Mouse (Mus musculus): ENCODE results near the gene Sorcs1. TPM values are rescaled to one million over a fixed set of nuclear protein-coding genes. Genes with fewer than 3 reads are reported as not detected.

Gene Sorcs1
- total and polyA plus RNA-seq, 3 experiments = 0.10 to 0.18 (median 0.14) TPM

DNA sequence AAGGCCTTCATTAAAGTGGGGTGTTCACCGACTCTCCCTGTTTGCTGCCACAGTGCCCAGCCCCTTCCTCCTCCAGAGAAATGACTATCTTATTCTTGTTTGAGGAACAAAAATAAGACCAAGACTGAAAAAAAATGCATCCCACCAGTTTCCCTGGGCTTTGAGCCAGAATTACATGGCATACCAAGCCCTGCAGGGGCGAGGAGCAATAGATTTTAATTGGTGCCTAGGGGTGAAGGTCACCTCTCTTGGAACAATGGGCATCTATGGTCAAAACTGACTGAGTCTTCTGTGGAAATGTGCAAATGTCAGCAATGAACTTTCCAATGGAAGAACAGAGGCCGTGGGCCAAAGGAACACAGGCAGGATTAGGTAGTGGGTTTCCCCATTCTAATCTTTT lies 312.0 kb downstream of the Sorcs1 start:
- no peak for DNase-seq
- Histone ChIP-seq H3K4me3 (no peak overlapping the region), H3K27ac (no peak overlapping the region), H3K36me3 (ENCODE audit: control insufficient read depth, insufficient read depth, low read length) (no peaks in the 10 kb centered on the region), H3K4me1 (ENCODE audit: control insufficient read depth, insufficient read depth, low read length) (no peaks in the 10 kb centered on the region; the same call in 1 of the 2 replicates), H3K79me2 (replicated peaks; ENCODE audit: control insufficient read depth, insufficient read depth, low read length) (no peaks in the 10 kb centered on the region), H3K27me3 (ENCODE audit: control insufficient read depth, insufficient read depth, low read length) (no peaks in the 10 kb centered on the region), H3K9ac (ENCODE audit: low read depth, low read length) (no peak overlapping the region)
- TF ChIP-seq EP300 (IDR thresholded peaks at IDR 0.05; ENCODE audit: insufficient read depth, low read depth, low read length) (no peak), POLR2A (IDR thresholded peaks at IDR 0.05; ENCODE audit: insufficient read depth, low read depth, low read length) (no peak), CTCF (IDR thresholded peaks at IDR 0.05) (no peak)
- intact Hi-C loops (cut with DNase I) = no loop called here
- 76% methylated on average over 3 of the region's 3 CpGs for WGBS

DNA sequence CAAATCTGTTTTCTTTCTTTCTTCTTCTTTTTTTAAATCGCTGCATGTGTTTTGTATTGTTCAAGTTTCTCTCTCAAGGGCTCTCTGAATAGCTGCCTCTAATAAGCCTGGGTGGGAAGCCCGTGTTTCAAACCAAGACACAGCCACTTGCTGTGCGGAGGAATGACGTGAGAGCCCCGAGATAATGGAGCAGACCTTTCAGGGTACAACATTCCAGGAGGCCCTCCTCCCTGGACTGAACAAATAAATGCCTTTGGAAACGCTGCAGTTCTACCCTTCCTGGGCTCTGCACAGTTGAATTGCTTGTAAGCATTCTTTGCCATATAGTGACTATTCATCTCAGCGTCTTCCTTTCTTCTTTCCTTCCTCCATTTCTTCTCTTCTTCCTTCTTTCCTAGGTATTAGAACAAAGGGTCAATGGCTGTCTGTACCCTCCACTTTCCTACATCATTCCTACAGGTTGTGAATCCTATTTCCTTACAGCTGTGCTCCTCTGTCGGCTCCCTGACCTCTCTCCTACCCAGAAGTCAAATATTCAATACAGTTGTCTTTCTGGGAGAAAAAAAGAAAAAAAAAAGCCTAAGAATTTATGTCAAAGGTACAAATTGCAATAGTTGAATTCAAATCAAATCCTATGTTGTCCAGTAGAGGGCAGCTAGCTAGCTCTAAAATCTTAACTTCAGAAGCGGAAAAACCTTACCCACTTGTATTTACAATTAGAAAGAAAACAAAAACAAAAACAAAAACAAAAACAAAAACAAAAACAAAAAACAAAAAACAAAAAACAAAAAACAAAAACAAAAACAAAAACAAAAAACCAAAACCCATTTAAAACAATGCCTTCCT lies 315.6 kb downstream of the Sorcs1 start:
- TF ChIP-seq CTCF (IDR thresholded peaks at IDR 0.05) (peak; percentile 45), POLR2A (IDR thresholded peaks at IDR 0.05; ENCODE audit: insufficient read depth, low read depth, low read length) (no peak), EP300 (IDR thresholded peaks at IDR 0.05; ENCODE audit: insufficient read depth, low read depth, low read length) (no peak)
- intact Hi-C loops (cut with DNase I) = no loop called here
- Histone ChIP-seq H3K27me3 (ENCODE audit: control insufficient read depth, insufficient read depth, low read length) (no peaks in the 10 kb centered on the region), H3K4me3 (no peak overlapping the region), H3K4me1 (ENCODE audit: control insufficient read depth, insufficient read depth, low read length) (no peaks in the 10 kb centered on the region; the same call in 1 of the 2 replicates), H3K9ac (ENCODE audit: low read depth, low read length) (no peak overlapping the region), H3K36me3 (ENCODE audit: control insufficient read depth, insufficient read depth, low read length) (no peaks in the 10 kb centered on the region), H3K79me2 (replicated peaks; ENCODE audit: control insufficient read depth, insufficient read depth, low read length) (no peaks in the 10 kb centered on the region), H3K27ac (no peak overlapping the region)
- 22% methylated on average over 9 of the region's 9 CpGs for WGBS
- no peak for DNase-seq

DNA sequence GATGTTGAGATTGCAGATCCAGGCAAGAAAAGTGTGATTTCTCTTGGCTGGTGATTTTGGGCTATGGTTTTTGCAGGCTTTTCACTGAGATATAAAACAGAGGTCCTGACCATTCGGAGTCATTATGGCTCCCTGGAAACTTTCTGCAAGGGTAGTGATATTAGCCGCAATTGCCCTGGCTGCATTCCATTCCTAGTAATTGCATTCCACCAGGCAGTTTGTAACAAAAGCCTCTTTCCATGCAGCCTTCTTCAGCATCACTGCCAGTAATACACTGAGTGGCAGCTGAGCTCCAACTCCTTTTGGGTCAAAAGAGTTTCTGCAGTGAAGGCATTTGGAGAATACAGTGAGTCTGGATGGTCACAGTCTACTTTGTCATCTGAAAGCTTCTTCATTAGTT lies 319.9 kb downstream of the Sorcs1 start:
- DNase-seq = no peak
- no peak overlapping the region for H3K4me3 ChIP-seq
- intact Hi-C loops (cut with DNase I) = no loop called here
- H3K36me3 ChIP-seq (ENCODE audit: control insufficient read depth, insufficient read depth, low read length) = no peaks in the 10 kb centered on the region
- 35% methylated on average over 2 of the region's 2 CpGs for WGBS
- TF ChIP-seq POLR2A (IDR thresholded peaks at IDR 0.05; ENCODE audit: insufficient read depth, low read depth, low read length) = no peak
- TF ChIP-seq CTCF (IDR thresholded peaks at IDR 0.05) = no peak
- no peak for TF ChIP-seq EP300 (IDR thresholded peaks at IDR 0.05; ENCODE audit: insufficient read depth, low read depth, low read length)
- H3K27me3 ChIP-seq (ENCODE audit: control insufficient read depth, insufficient read depth, low read length) = no peaks in the 10 kb centered on the region
- H3K9ac ChIP-seq (ENCODE audit: low read depth, low read length) = no peak overlapping the region
- H3K4me1 ChIP-seq (ENCODE audit: control insufficient read depth, insufficient read depth, low read length) = no peaks in the 10 kb centered on the region; the same call in 1 of the 2 replicates
- H3K27ac ChIP-seq = no peak overlapping the region
- no peaks in the 10 kb centered on the region for H3K79me2 ChIP-seq (replicated peaks; ENCODE audit: control insufficient read depth, insufficient read depth, low read length)

DNA sequence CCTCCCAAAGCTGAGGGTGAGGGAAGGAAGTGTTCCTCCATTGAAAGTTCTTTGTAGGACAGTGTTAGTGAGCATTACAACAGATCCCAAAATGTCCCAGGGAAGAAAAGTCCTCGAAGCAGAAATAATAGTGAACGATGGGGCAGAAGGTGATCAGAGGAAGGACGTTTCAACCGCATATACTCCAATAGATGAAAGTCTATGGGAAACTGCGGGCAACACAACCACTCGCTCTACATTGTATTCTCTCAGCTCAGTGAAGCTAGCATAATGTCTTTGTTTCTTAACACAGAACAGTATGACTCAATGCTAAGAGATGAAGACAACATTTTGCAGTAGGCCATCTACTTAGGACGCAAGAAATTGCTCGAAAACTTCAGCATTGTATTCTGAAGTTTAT lies 339.2 kb downstream of the Sorcs1 start:
- intact Hi-C loops (cut with DNase I) = no loop called here
- Histone ChIP-seq H3K9ac (ENCODE audit: low read depth, low read length) (no peak overlapping the region), H3K4me3 (no peak overlapping the region), H3K27ac (no peak overlapping the region), H3K27me3 (ENCODE audit: control insufficient read depth, insufficient read depth, low read length) (no peaks in the 10 kb centered on the region; the same call in 1 of the 2 replicates), H3K4me1 (ENCODE audit: control insufficient read depth, insufficient read depth, low read length) (no peaks in the 10 kb centered on the region), H3K79me2 (replicated peaks; ENCODE audit: control insufficient read depth, insufficient read depth, low read length) (no peaks in the 10 kb centered on the region), H3K36me3 (ENCODE audit: control insufficient read depth, insufficient read depth, low read length) (no peaks in the 10 kb centered on the region)
- TF ChIP-seq EP300 (IDR thresholded peaks at IDR 0.05; ENCODE audit: insufficient read depth, low read depth, low read length) (no peak), POLR2A (IDR thresholded peaks at IDR 0.05; ENCODE audit: insufficient read depth, low read depth, low read length) (no peak), CTCF (IDR thresholded peaks at IDR 0.05) (no peak)
- no peak for DNase-seq
- WGBS = 86% methylated on average over 8 of the region's 8 CpGs

DNA sequence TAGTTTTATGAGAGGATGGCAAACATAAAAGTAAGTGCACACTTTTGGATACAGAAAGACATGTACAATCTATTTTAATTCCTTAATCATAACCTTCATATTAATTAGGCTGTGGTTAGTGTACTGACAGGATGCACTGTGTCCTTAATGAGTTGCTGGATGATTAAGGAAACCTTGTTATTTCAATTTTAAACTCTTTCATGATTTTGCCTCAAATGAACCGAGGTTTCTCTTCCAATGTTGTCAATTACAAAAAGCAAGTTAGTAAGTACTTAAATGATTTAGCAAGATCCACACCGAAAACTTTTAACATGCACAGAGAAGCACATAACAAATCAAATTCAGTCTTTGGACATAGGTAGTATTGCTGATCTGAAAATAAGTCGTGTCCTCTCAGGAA lies 341.7 kb downstream of the Sorcs1 start:
- Histone ChIP-seq H3K4me1 (ENCODE audit: control insufficient read depth, insufficient read depth, low read length) (no peaks in the 10 kb centered on the region), H3K36me3 (ENCODE audit: control insufficient read depth, insufficient read depth, low read length) (no peaks in the 10 kb centered on the region), H3K9ac (ENCODE audit: low read depth, low read length) (no peak overlapping the region), H3K4me3 (no peak overlapping the region), H3K79me2 (replicated peaks; ENCODE audit: control insufficient read depth, insufficient read depth, low read length) (no peaks in the 10 kb centered on the region), H3K27ac (no peak overlapping the region), H3K27me3 (ENCODE audit: control insufficient read depth, insufficient read depth, low read length) (no peaks in the 10 kb centered on the region; the same call in 1 of the 2 replicates)
- DNase-seq = no peak
- TF ChIP-seq POLR2A (IDR thresholded peaks at IDR 0.05; ENCODE audit: insufficient read depth, low read depth, low read length) (no peak), CTCF (IDR thresholded peaks at IDR 0.05) (no peak), EP300 (IDR thresholded peaks at IDR 0.05; ENCODE audit: insufficient read depth, low read depth, low read length) (no peak)
- WGBS = 69% methylated on average over 3 of the region's 3 CpGs
- intact Hi-C loops (cut with DNase I) = no loop called here

DNA sequence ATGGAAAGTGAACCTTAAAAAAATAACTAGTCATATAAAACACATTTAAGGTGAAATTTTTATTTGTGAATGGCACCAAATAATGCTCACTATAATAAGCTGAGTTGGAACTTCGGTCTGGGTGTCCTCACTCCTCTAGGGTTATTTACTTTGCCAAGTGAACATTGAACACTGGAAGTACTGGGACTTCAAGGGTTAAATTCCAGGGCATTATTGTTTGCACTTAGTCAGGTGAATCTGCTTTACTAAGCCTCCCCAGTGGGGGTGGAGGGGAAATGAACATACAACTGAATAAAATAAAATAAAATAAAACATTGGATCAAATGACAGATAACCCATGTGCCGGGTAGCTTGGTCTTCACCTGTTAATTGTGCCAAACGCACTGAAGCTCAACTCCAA lies 347.3 kb downstream of the Sorcs1 start:
- intact Hi-C loops (cut with DNase I) = no loop called here
- Histone ChIP-seq H3K4me3 (no peak overlapping the region), H3K27me3 (ENCODE audit: control insufficient read depth, insufficient read depth, low read length) (no peaks in the 10 kb centered on the region), H3K36me3 (ENCODE audit: control insufficient read depth, insufficient read depth, low read length) (no peaks in the 10 kb centered on the region), H3K4me1 (ENCODE audit: control insufficient read depth, insufficient read depth, low read length) (no peaks in the 10 kb centered on the region), H3K79me2 (replicated peaks; ENCODE audit: control insufficient read depth, insufficient read depth, low read length) (no peaks in the 10 kb centered on the region), H3K27ac (no peak overlapping the region), H3K9ac (ENCODE audit: low read depth, low read length) (no peak overlapping the region)
- TF ChIP-seq POLR2A (IDR thresholded peaks at IDR 0.05; ENCODE audit: insufficient read depth, low read depth, low read length) (no peak), EP300 (IDR thresholded peaks at IDR 0.05; ENCODE audit: insufficient read depth, low read depth, low read length) (no peak), CTCF (IDR thresholded peaks at IDR 0.05) (no peak)
- WGBS = 79% methylated on average over 3 of the region's 3 CpGs
- no peak for DNase-seq
